Mouse (Mus musculus) hindbrain, embryonic 16.5 days (tissue): ENCODE measurements at regions not wholly inside any gene's neighbourhood (a gene's known extent, or its start where the extent isn't known, plus 50 kb on each side); places are given as distances from the start of the nearest gene placed in this dataset.

Source experiments
- ATAC-seq: fragments of 200-750 bp; cut with Nextera tagmentation; 2 replicates; pipeline ENCODE4 v1.8.0; 2017; ENCODE audit warnings: moderate TSS enrichment, moderate library complexity
- H3K27ac ChIP-seq: fragments of 300-500 bp; sonication (generic); 2 replicates; pipeline ENCODE4 v1.5.1; 2014; ENCODE audit warnings: low read depth, mild to moderate bottlenecking, control low read depth, low read length, moderate library complexity
- H3K27me3 ChIP-seq: fragments of 300-500 bp; sonication (generic); replicated peaks from 2 replicates; pipeline ENCODE4 v1.6.1; 2014; ENCODE audit warnings: low read length; ENCODE audit not compliant: control insufficient read depth, insufficient read depth
- H3K36me3 ChIP-seq: fragments of 300-500 bp; sonication (generic); 2 replicates; pipeline ENCODE4 v1.6.1; 2014; ENCODE audit warnings: mild to moderate bottlenecking, low read length, moderate library complexity, mixed read lengths; ENCODE audit not compliant: control insufficient read depth, insufficient read depth
- H3K4me1 ChIP-seq: fragments of 300-500 bp; sonication (generic); 2 replicates; pipeline ENCODE4 v1.6.1; 2014; ENCODE audit warnings: low read depth, low read length; ENCODE audit not compliant: control insufficient read depth, insufficient read depth
- H3K4me2 ChIP-seq: fragments of 300-500 bp; sonication (generic); 2 replicates; pipeline ENCODE4 v1.6.1; 2014; ENCODE audit warnings: mild to moderate bottlenecking, low read length, control low read depth, moderate library complexity
- H3K4me3 ChIP-seq: fragments of 300-500 bp; sonication (generic); 2 replicates; pipeline ENCODE4 v1.5.1; 2014; ENCODE audit warnings: mild to moderate bottlenecking, low read length, control low read depth, moderate library complexity
- H3K9ac ChIP-seq: fragments of 300-500 bp; sonication (generic); 2 replicates; pipeline ENCODE4 v1.6.1; 2014; ENCODE audit warnings: low read depth, mild to moderate bottlenecking, control low read depth, low read length, moderate library complexity
- H3K9me3 ChIP-seq: fragments of 300-500 bp; sonication (generic); 2 replicates; pipeline ENCODE4 v1.6.1; 2014; ENCODE audit warnings: mild to moderate bottlenecking, low read length, moderate library complexity; ENCODE audit not compliant: control insufficient read depth
- WGBS: fragments of 180-500 bp; shearing (Covaris S2); extraction: QIAGEN DNeasy Blood & Tissue Kit; methylation state at CpG from one replicate; pipeline ENCODE4 v1.1.7; 2014; 5-methylcytosine and 5-hydroxymethylcytosine counted together

GRCm38 (mm10) chrX:21293666-21294065, 118.2 kb upstream of the Gm21876 start:
- H3K36me3 ChIP-seq: no peaks in the 10 kb centered on the region

GRCm38 (mm10) chrX:21295460-21295859, 120.0 kb upstream of the Gm21876 start:
- Histone ChIP-seq H3K4me3 (no peak overlapping the region), H3K4me1 (no peaks in the 10 kb centered on the region), H3K9ac (no peak overlapping the region), H3K27ac (no peak overlapping the region), H3K4me2 (no peak overlapping the region), H3K9me3 (no peaks in the 10 kb centered on the region), H3K27me3 (no peaks in the 10 kb centered on the region), H3K36me3 (no peaks in the 10 kb centered on the region)
- ATAC-seq: no peak
- 36% methylated on average over 1 of the region's 1 CpGs for WGBS

More at GRCm38 (mm10) chrX:21293666-21294065, 118.2 kb upstream of the Gm21876 start:
- Histone ChIP-seq H3K9ac (no peak overlapping the region), H3K4me1 (no peaks in the 10 kb centered on the region), H3K4me3 (no peak overlapping the region), H3K27me3 (no peaks in the 10 kb centered on the region), H3K27ac (no peak overlapping the region), H3K9me3 (no peaks in the 10 kb centered on the region), H3K4me2 (no peak overlapping the region)
- 26% methylated on average over 5 of the region's 5 CpGs for WGBS
- ATAC-seq: no peak

GRCm38 (mm10) chrX:21297349-21297748, 121.9 kb upstream of the Gm21876 start:
- H3K9ac ChIP-seq: no peak overlapping the region
- H3K36me3 ChIP-seq: no peaks in the 10 kb centered on the region
- no peaks in the 10 kb centered on the region for H3K4me1 ChIP-seq
- no peak overlapping the region for H3K4me2 ChIP-seq
- H3K9me3 ChIP-seq: peaks cover 2% of the 10 kb centered on the region
- no peak overlapping the region for H3K4me3 ChIP-seq
- no peaks in the 10 kb centered on the region for H3K27me3 ChIP-seq
- no peak for ATAC-seq
- WGBS: 69% methylated on average over 6 of the region's 6 CpGs
- H3K27ac ChIP-seq: no peak overlapping the region

- no peaks in the 10 kb centered on the region for H3K4me1 ChIP-seq
- H3K27ac ChIP-seq: no peak overlapping the region
- WGBS: 28% methylated on average over 13 of the region's 13 CpGs
- no peak overlapping the region; the same call in 1 of the 2 replicates for H3K9ac ChIP-seq
- peak overlapping the region; percentile 50 for H3K4me2 ChIP-seq
- H3K4me3 ChIP-seq: peak overlapping the region; percentile 39
- ATAC-seq: no peak
- no peaks in the 10 kb centered on the region for H3K9me3 ChIP-seq
- no peaks in the 10 kb centered on the region for H3K27me3 ChIP-seq
- H3K36me3 ChIP-seq: no peaks in the 10 kb centered on the region
These were observed 149.8 kb upstream of the Agtr2 start for GRCm38 (mm10) chrX:21334499-21335032.

DNA sequence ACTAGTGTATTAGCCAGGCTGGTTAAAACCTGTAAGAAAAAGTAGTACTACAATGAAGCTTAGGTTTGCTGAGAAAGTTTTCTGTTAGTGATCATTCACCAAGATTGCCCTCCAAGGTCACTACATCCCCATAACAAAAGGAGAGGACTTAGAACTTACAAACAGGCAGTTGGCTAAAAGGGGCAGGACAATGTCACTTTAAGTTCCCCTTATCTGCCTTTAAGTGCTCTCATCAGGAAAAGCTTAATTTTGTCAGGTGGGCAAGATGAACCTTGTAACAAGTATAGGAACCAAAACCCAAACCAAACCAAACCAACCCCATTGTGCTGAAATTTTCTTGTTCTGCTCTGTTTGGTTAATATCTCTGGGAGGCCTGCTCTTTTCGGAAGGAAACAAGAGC, 139.9 kb upstream of the Agtr2 start:
- H3K4me1 ChIP-seq: no peaks in the 10 kb centered on the region
- ATAC-seq: no peak
- no peak overlapping the region for H3K27ac ChIP-seq
- H3K27me3 ChIP-seq: no peaks in the 10 kb centered on the region
- no peak overlapping the region for H3K4me3 ChIP-seq
- WGBS: 73% methylated on average over 1 of the region's 1 CpGs
- no peaks in the 10 kb centered on the region for H3K36me3 ChIP-seq
- H3K9me3 ChIP-seq: no peaks in the 10 kb centered on the region
- no peak overlapping the region for H3K9ac ChIP-seq
- H3K4me2 ChIP-seq: no peak overlapping the region

- WGBS: 32% methylated on average over 4 of the region's 4 CpGs
- H3K27me3 ChIP-seq: no peaks in the 10 kb centered on the region
- no peaks in the 10 kb centered on the region for H3K4me1 ChIP-seq
- no peak overlapping the region for H3K4me2 ChIP-seq
- no peak overlapping the region for H3K4me3 ChIP-seq
- no peak overlapping the region for H3K27ac ChIP-seq
- ATAC-seq: no peak
- no peaks in the 10 kb centered on the region for H3K36me3 ChIP-seq
- no peak overlapping the region for H3K9ac ChIP-seq
- no peaks in the 10 kb centered on the region for H3K9me3 ChIP-seq
These were observed 133.8 kb upstream of the Agtr2 start for GRCm38 (mm10) chrX:21350503-21350902.

GRCm38 (mm10) chrX:21352350-21352749, 132.0 kb upstream of the Agtr2 start:
- no peaks in the 10 kb centered on the region for H3K9me3 ChIP-seq
- H3K27me3 ChIP-seq: no peaks in the 10 kb centered on the region
- H3K36me3 ChIP-seq: no peaks in the 10 kb centered on the region
- H3K4me2 ChIP-seq: no peak overlapping the region
- no peak overlapping the region for H3K4me3 ChIP-seq
- ATAC-seq: no peak
- no peaks in the 10 kb centered on the region for H3K4me1 ChIP-seq
- H3K9ac ChIP-seq: no peak overlapping the region
- 34% methylated on average over 3 of the region's 3 CpGs for WGBS
- H3K27ac ChIP-seq: no peak overlapping the region

GRCm38 (mm10) chrX:21360771-21361667, 123.3 kb upstream of the Agtr2 start:
- 17% methylated on average over 43 of the region's 43 CpGs for WGBS
- no peaks in the 10 kb centered on the region; the same call in 1 of the 2 replicates for H3K4me1 ChIP-seq
- ATAC-seq: peak; percentile 96

GRCm38 (mm10) chrX:21385221-21385620, 99.1 kb upstream of the Agtr2 start:
- Histone ChIP-seq H3K27ac (no peak overlapping the region), H3K9me3 (no peaks in the 10 kb centered on the region), H3K4me2 (no peak overlapping the region), H3K4me3 (no peak overlapping the region), H3K27me3 (no peaks in the 10 kb centered on the region), H3K4me1 (no peaks in the 10 kb centered on the region), H3K9ac (no peak overlapping the region), H3K36me3 (no peaks in the 10 kb centered on the region)
- ATAC-seq: no peak
- WGBS: 21% methylated on average over 2 of the region's 2 CpGs

More at GRCm38 (mm10) chrX:21360771-21361667, 123.3 kb upstream of the Agtr2 start:
- Histone ChIP-seq H3K36me3 (no peaks in the 10 kb centered on the region), H3K4me2 (peak overlapping the region; percentile 61), H3K4me3 (peak overlapping the region; percentile 46), H3K27me3 (no peaks in the 10 kb centered on the region), H3K9ac (peak overlapping the region; percentile 52), H3K9me3 (peaks cover 7% of the 10 kb centered on the region), H3K27ac (peak overlapping the region; percentile 67)
